Mouse (Mus musculus): ENCODE results near the gene Slx4.
"Not testable (repeated sequence)": the region's sequence is repeated elsewhere in the genome, so short reads cannot be mapped to it uniquely, and the experiment has no call there.

The Slx4 gene

DNA sequence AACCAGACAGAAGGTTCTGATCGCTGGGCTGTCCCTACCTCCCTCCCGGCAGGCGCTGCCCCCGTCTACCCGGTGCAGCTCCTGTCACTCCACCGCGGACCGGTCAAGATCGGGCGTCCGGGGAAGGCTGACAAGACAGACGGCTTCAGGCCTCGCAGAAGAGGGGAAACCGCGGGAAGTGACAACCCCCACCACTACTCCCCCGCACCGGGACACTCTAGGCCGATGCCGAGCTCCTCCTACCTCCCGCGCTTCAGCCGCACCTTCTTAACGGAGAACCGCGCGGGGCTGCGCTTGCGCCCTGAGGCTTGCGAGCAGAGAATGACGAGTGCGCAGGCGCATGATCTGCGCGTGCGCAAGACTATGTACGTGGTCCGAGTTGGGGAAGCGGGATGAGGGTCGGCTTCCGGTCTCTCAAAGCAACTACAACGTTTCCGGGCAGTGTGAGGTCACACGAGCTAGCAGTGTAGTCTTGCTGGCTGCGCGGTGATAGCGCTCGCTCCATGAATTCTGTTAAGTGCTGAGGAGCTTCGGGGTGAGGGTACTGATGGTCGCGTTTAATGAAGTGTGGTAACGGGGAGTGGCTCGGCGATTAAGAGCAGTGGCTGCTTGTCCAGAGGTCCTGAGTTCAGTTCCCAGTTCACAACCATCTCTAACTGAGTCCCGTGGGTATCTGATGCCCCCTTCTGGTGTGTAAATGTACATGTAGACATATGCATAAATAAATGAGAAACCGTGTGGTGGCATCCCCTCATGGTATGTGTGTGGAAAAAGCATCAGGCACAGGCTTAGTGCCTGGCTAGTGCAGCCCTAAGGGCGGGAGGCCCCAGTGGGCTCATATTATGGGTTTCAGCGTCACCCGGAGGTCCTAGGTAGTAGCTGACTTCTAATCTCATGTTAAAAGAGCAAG is at the start of gene Slx4:
TSS of gene Slx4 (minus strand) at position 282 of the 910 bp plus-strand sequence.
- DNase-seq: peak; percentile 94 to 97

DNA sequence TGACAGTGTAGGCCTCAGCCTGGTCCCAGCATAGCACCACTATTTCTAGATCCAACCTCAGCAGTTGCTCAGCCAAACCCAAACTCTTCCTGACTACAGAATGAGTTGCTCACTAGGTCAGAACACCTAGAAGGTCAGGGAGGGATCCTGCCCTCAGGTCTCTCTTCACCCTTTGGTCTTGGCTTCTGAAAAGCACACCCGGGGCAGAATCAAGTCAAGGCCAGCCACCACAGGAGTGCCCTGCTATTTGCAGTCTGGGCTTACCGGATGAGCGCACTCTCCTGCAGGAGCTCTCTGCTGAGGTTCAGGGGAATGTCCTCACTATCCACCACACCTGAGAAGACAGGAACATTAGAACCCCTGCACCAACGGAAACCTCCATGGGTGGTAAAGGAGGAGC is 49.0 kb upstream of the Slx4 start:
- no peak for DNase-seq

- DNase-seq: no peak
Observed at GRCm38 (mm10) chr16:4045524-4045923, 42.0 kb upstream of the Slx4 start.

GRCm38 (mm10) chr16:4044093-4044492 is 40.5 kb upstream of the Slx4 start:
- DNase-seq: no peak

- no peak for DNase-seq
Observed at GRCm38 (mm10) chr16:4041646-4042045, 38.1 kb upstream of the Slx4 start.

DNA sequence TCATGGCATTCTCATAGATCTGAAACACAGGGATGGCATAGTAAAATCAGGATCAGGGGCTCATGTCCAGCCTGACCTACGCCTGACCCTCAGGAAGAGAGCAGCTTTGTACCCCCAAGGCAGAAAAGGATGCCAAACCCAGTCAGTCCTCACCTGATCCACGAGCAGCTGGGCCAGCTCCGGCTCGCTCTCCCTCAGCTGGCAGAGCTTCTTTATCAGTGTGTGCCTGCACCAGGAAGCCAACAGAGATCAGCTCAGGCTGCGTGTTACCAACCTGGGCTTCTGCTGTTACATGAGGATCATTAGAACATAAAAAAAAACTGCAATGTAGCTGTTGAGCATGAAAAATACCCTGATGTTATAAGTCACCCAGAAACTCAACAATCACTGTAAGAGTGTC is 36.6 kb upstream of the Slx4 start:
- no peak for DNase-seq

DNA sequence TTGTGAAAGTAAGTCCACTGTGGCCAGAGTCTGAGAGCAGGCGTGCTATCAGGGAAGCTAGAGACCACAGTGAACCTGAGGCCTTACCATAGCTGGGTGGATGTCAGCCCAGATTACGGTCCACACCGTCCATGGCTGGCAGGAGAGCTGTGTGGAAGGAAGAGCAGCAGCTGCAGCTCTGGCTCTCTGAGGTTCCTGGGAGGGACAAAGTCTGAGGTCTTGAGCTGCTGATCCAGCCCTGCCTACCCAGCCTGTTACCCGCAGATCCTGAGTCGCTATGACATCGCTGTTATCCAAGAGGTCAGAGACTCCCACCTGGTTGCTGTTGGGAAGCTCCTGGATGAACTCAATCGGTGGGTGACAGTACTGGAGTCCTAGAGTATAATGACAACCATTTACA is 34.1 kb upstream of the Slx4 start:
- DNase-seq: no peak

GRCm38 (mm10) chr16:4036807-4037206 is 33.2 kb upstream of the Slx4 start, which contains the start of gene Dnase1:
TSS of gene Dnase1 (plus strand) at chr16:4036942.
- DNase-seq: no peak

GRCm38 (mm10) chr16:4035575-4035974 is 32.0 kb upstream of the Slx4 start:
- no peak for DNase-seq

DNA sequence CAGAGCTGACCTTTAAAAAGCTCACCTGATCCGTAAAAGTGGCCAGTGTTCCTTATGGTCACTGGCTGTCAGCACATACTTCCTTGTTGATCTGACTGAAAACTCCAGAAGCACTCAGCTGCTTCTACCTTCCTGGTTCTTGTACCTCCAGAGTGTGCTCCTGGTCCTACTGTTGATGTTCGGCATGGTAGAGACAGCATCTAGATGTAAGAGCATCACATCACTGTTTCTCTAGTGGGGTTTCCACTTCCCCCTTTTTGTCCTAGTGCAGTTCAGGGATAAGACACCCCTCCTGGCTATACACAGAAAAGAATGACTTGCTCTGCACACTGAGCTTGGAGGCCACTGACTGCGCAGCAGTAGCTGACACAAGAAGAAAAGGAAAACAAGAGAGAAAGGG is 30.9 kb upstream of the Slx4 start:
- DNase-seq: no peak

DNA sequence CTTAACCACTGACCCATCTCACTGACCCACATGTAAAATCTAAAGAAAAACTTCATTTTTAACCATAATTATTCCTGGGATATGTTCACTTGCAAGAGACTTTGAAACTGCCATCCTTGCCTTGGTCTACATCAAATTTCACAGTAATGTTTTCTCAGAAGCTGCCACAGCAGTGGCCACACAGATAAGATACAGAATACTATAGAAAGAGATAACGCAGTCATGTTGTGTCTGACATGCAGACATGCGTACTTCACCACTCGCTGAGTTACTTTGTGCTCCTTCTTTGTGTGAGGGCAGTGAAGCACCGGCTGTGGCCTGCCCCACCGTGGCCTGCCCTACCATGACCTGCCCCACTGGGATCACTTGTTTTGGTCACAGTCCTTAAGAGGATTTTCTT is 30.4 kb upstream of the Slx4 start:
- DNase-seq: no peak

- no peak for DNase-seq
Observed at GRCm38 (mm10) chr16:4032341-4032748, 28.8 kb upstream of the Slx4 start.

DNA sequence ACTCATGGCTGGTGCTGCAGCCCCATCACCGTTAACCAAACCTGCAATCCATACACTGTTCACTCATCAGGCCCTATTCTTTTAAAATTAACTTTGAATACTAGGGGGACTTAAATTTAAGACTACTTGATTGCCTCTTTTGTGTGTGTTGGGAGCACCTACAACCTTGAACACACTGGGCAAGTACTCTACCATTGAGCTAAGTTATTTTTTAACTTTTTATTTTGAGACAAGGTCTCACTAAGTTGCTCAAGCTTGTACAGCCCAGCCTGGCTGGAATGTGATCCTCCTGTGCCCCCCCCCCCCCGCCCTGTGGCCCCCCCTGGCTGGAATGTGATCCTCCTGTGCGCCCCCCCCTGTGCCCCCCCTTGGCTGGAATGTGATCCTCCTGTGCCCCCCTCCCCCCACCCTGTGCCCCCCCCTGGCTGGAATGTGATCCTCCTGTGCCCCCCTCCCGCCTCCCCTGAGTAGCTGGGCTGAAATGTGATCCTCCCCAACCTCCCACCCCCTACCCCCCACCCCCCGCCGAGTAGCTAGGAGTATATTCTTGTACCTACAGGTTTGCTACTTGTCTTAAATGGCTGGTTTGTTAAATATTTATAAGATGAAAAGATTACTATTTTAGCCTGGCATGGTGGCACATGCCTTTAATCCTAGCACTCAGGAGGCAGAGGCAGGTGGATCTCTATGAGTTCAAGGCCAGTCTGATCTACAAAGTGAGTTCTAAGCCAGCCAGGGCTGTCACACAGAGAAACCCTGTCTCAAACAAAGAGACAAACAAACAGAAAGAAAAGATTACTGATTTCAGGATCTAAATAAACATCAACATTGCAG is 28.1 kb upstream of the Slx4 start:
- DNase-seq: peak in 1 of 2 experiments; percentile 56

DNA sequence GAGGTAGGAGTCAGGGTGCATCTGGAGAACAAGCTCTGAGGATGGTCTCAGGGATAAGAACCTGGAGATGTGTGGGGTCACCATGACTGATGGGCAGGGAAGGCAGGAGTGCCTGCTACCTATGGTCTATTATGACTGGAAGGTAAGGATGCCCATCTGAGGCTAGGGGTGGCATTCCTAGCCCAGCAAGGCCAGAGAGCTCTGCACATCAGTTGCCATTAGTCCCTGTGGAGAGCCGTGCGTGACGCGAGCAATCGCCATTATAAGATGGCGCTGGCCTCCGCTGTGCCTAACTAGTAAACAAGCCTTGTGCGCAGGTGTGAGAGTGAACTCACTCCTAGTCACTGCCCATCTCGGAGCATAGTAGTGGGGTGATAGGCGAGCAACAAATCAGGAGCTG is 26.9 kb upstream of the Slx4 start:
- DNase-seq: no peak

DNA sequence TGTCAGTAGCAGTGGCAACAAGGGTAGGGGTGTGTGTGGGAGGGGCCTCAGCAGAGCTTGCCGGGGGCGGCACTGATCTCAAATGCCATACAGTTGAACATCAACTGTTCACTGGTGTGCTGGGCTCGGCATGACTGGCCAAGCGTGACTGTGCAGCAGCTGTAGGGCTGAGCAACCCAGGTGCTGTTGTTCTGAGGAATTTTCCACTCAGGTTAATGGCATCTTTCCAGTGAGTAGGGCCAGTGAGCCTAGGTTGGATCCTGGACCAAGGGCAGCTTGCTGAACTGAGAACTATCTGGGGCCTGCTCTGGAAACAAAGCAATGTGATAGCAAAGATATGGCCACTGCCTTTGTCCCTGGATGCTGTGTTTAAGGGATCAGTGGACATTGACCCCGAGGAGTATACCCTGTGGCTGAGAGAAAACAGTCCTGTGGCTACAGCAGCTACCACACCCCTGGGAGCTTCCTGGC is 25.8 kb upstream of the Slx4 start:
- DNase-seq: peak; percentile 81 to 89

DNA sequence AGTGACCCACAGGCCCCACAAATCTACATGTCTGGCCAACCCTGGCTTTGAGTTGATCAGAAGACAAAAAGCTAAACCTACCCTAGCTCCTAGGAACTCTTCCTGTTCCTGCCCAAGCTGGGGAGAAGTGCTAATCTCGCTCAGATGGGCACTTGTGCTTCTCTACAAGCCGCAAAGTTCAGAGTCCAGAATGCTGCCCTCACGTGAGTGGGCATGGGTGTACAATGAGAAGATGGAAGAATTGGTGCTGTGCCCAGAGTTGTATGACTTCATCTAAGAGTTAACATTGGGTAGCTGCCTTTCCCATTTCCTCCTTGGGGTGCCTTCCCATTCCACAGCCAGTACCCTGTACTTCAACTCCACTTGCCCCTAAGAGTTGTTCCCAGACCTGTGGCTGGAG is 23.6 kb upstream of the Slx4 start:
- no peak for DNase-seq

- DNase-seq: no peak
Observed at GRCm38 (mm10) chr16:4026672-4027071, 23.1 kb upstream of the Slx4 start.

DNA sequence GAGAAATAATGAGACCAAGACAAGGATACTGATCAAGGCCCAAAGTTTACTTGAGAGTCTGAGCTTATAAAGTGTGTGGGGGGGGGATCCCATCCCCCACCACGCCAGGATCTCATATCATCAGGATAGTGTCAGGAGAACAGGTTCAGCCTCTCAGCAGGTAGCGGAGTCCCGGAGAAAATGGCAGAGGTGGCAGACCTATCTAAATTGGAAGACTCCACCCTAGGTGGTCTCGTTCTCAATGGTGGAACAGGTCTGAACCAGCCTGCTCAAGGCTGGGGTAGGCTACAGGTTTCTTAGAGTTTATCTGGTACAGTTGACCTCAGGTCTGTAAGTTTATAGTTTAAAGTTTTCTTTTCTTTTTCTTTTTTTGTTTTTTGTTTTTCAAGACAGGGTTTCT is 19.1 kb upstream of the Slx4 start:
- no peak for DNase-seq

DNA sequence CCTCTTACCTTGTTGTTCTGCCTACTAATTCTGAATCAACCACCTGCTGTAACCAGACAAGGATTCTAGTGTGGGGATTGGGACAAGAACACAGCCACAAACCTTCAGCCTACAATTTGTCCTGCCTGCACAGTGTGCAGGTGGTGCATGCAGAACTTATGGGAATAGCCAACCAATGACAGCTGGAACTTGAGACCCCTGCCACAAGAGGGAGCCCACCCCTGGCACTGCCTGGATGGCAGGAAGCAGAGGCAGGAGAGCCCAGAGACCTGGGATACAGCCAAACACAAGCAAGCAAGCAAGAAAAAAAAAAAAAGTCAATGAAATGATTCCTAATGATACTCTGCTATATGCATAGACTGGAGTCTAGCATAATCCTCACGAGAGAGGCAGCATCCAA is 17.7 kb upstream of the Slx4 start:
- no peak for DNase-seq

DNA sequence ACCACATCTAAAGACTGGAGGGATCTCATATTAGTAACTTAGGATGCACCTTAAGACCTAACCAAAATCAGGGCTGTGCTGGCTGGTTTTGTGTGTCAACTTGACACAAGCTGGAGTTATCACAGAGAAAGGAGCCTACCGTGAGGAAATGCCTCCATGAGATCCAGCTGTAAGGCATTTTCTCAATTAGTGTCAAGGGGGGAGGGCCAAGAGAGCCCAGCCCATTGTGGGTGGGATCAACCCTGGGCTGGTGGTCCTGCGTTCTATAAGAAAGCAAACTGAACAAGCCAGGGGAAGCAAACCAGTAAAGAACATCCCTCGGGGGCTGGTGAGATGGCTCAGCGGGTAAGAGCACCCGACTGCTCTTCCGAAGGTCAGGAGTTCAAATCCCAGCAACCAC is 13.9 kb upstream of the Slx4 start:
- not testable (repeated sequence) for DNase-seq

DNA sequence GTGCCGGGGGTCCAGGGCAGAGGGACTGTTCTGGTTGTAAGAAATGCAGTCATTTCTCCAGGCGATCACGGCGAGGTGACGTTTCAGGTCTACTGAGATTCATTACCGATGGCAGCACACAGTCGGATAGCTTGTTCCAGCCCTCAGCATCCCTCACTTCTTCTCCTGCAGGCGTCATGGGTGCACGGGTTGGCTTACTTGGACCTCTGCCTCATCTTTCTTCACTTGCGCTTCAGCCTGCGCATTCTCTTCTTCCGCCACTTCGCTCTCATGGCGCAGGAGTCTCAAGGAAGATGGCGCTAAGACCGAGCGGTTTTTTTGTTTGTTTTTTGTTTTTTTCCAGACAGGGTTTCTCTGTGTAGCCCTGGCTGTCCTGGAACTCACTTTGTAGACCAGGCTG is 13.2 kb upstream of the Slx4 start:
- not testable (repeated sequence) for DNase-seq

GRCm38 (mm10) chr16:4014040-4014668 is 10.6 kb upstream of the Slx4 start:
- DNase-seq: no peak

- DNase-seq: no peak
Observed at GRCm38 (mm10) chr16:4012882-4013570, 9.5 kb upstream of the Slx4 start.
